Mouse (Mus musculus) G1E (cell line): ENCODE measurements around the gene Nars2. TPM values are rescaled to one million over a fixed set of nuclear protein-coding genes. Genes with fewer than 3 reads are reported as not detected.

ENCODE experiments used
- ATAC-seq: 2 replicates; pipeline ENCODE4 v1.8.0; 2016; ENCODE audit warnings: mild to moderate bottlenecking; ENCODE audit not compliant: insufficient number of reproducible peaks, poor library complexity, low FRiP score, severe bottlenecking; ENCODE audit errors: extremely low read depth
- DNase-seq: peaks from one replicate; pipeline ENCODE4 v3.0.0; 2012; ENCODE audit warnings: low spot score
- H3K27me3 ChIP-seq: 2 replicates; pipeline ENCODE4 v1.6.1; 2012; ENCODE audit warnings: mild to moderate bottlenecking, low read length, inconsistent platforms; ENCODE audit not compliant: insufficient read depth
- H3K36me3 ChIP-seq: replicated peaks from 2 replicates; pipeline ENCODE3; 2012; ENCODE audit warnings: mild to moderate bottlenecking, inconsistent platforms
- H3K4me1 ChIP-seq: 2 replicates; pipeline ENCODE4 v1.6.1; 2012; ENCODE audit warnings: low read depth, low read length, inconsistent platforms, mixed read lengths; ENCODE audit not compliant: insufficient read depth
- H3K4me3 ChIP-seq: 2 replicates; pipeline ENCODE4 v1.5.1; 2012; ENCODE audit warnings: low read depth, mild to moderate bottlenecking, inconsistent platforms, low read length, moderate library complexity, mixed read lengths
- H3K9me3 ChIP-seq: replicated peaks from 2 replicates; pipeline ENCODE4 v1.6.1; 2012; ENCODE audit warnings: inconsistent platforms
- CTCF ChIP-seq: IDR thresholded peaks from 2 replicates; pipeline ENCODE4 v1.5.1; 2012; ENCODE audit warnings: low read depth, low read length, inconsistent platforms, mixed read lengths
- GATA1 ChIP-seq: IDR thresholded peaks from 2 replicates; pipeline ENCODE4 v1.6.1; 2012; ENCODE audit warnings: borderline replicate concordance, low read length, inconsistent platforms, mixed read lengths
- GATA2 ChIP-seq: IDR thresholded peaks from 2 replicates; pipeline ENCODE4 v1.6.1; 2012; ENCODE audit warnings: low read depth, low read length, inconsistent platforms, borderline replicate concordance
- POLR2AphosphoS5 ChIP-seq: IDR thresholded peaks from 2 replicates; pipeline ENCODE4 v1.6.1; 2012; ENCODE audit warnings: low read depth, low read length, inconsistent platforms; ENCODE audit not compliant: insufficient replicate concordance
- TAL1 ChIP-seq: conservative IDR thresholded peaks from 2 replicates; pipeline ENCODE4 v1.6.1; 2012; ENCODE audit warnings: low read depth, low read length, inconsistent platforms, mixed read lengths
- polyA plus RNA-seq: library from polyadenylated mRNA; stranded (reverse); fragments of >175 nt; gene quantifications from 2 replicates; pipeline ENCODE4 v1.2.3, GENCODE M21; 2012
- total RNA-seq, 2 experiments: library from RNA; stranded (forward) in 1 of 2; stranded (reverse) in 1 of 2; fragments of 200-1000 nt in 1 of 2; fragments of >200 nt in 1 of 2; fragmentation: Nextera tagmentation in 1 of 2; gene quantifications; 2 replicates each; pipeline ENCODE4 v1.2.3; 2014 to 2017

Gene Nars2
- total and polyA plus RNA-seq, 3 experiments, result 9.8 to 45.6 (median 24.4) TPM

DNA sequence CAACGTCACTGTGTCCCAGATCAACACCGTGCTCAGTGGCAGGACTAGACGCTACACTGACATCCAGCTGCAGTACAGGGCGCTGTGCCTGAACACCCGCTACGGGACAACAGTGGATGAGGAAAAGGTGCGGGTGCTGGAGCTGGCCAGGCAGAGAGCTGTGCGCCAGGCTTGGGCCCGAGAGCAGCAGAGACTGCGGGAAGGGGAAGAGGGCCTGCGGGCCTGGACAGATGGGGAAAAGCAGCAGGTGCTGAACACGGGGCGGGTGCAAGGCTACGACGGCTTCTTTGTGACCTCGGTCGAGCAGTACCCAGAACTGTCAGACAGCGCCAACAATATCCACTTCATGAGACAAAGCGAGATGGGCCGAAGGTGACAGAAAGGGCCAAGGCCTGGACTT, 45.1 kb upstream of the Nars2 start:
- Histone ChIP-seq H3K36me3 (no peaks in the 10 kb centered on the region), H3K9me3 (no peaks in the 10 kb centered on the region), H3K27me3 (peaks cover 14% of the 10 kb centered on the region), H3K4me1 (no peaks in the 10 kb centered on the region), H3K4me3 (no peak overlapping the region)
- TF ChIP-seq POLR2AphosphoS5, result no peak
- no peak for TF ChIP-seq GATA1
- no peak for TF ChIP-seq TAL1
- TF ChIP-seq CTCF, result no peak
- TF ChIP-seq GATA2, result no peak
- no peak for ATAC-seq
- DNase-seq, result no peak

- peaks cover 20% of the 10 kb centered on the region for H3K27me3 ChIP-seq
- ATAC-seq, result no peak
- no peak overlapping the region for H3K4me3 ChIP-seq
- TF ChIP-seq CTCF (no peak), GATA2 (no peak), TAL1 (no peak), POLR2AphosphoS5 (no peak), GATA1 (no peak)
- no peaks in the 10 kb centered on the region for H3K36me3 ChIP-seq
- H3K9me3 ChIP-seq, result no peaks in the 10 kb centered on the region
- DNase-seq, result no peak
- no peaks in the 10 kb centered on the region for H3K4me1 ChIP-seq
Measured at GRCm38 (mm10) chr7:96907971-96908680, 43.2 kb upstream of the Nars2 start.

GRCm38 (mm10) chr7:96909856-96910255, 41.4 kb upstream of the Nars2 start:
- TF ChIP-seq TAL1 (no peak), CTCF (no peak), GATA1 (no peak), GATA2 (no peak), POLR2AphosphoS5 (no peak)
- Histone ChIP-seq H3K4me3 (no peak overlapping the region), H3K9me3 (no peaks in the 10 kb centered on the region), H3K27me3 (peaks cover 17% of the 10 kb centered on the region), H3K4me1 (no peaks in the 10 kb centered on the region), H3K36me3 (no peaks in the 10 kb centered on the region)
- ATAC-seq (no peak), DNase-seq (no peak)

DNA sequence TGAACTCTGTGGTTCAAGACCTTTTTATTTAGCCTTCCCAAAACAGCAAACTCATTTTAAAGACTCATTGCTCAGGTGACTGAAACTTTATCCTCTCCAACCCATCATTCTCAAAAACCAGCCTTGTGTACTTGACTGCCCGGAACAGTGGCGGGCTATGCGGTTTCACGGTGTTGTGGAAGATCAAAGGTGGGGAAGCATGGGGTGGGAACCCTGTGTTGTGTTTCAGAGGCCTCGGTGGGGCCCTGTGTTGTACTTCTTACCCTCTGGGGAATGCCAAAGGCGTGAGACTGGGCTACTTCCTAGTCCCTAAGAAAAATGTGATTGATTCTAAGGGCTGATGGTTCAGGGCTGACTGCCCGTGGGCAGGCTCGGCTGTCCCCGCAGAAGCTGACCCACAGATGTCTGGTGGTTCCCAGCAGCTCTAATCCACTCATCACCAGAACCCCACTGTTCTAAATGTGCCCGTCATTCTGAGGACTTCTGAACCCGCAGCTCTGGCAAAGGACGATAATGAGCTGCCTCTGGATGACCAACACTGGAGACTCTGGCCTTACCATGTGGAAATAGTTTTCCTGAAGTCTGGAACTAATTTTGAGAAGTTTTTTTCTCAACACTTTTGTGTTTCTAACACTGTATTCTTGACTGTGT, 40.9 kb upstream of the Nars2 start:
- no peak for ATAC-seq
- H3K27me3 ChIP-seq, result peaks cover 15% of the 10 kb centered on the region
- H3K36me3 ChIP-seq, result no peaks in the 10 kb centered on the region
- H3K4me3 ChIP-seq, result no peak overlapping the region
- TF ChIP-seq GATA1, result no peak
- TF ChIP-seq GATA2, result no peak
- no peak for TF ChIP-seq TAL1
- no peak for TF ChIP-seq POLR2AphosphoS5
- H3K4me1 ChIP-seq, result no peaks in the 10 kb centered on the region
- H3K9me3 ChIP-seq, result no peaks in the 10 kb centered on the region
- DNase-seq, result no peak

- Histone ChIP-seq H3K9me3 (no peaks in the 10 kb centered on the region), H3K36me3 (no peaks in the 10 kb centered on the region), H3K4me3 (no peak overlapping the region), H3K4me1 (no peaks in the 10 kb centered on the region; the same call in 1 of the 2 replicates), H3K27me3 (peaks cover 14% of the 10 kb centered on the region)
- peak; percentile 52 for DNase-seq
- TF ChIP-seq TAL1, result no peak
- TF ChIP-seq CTCF, result peak; percentile 74
- peak; percentile 51; the same call in 1 of the 2 replicates for ATAC-seq
Measured at GRCm38 (mm10) chr7:96914031-96914430, 37.3 kb upstream of the Nars2 start.

DNA sequence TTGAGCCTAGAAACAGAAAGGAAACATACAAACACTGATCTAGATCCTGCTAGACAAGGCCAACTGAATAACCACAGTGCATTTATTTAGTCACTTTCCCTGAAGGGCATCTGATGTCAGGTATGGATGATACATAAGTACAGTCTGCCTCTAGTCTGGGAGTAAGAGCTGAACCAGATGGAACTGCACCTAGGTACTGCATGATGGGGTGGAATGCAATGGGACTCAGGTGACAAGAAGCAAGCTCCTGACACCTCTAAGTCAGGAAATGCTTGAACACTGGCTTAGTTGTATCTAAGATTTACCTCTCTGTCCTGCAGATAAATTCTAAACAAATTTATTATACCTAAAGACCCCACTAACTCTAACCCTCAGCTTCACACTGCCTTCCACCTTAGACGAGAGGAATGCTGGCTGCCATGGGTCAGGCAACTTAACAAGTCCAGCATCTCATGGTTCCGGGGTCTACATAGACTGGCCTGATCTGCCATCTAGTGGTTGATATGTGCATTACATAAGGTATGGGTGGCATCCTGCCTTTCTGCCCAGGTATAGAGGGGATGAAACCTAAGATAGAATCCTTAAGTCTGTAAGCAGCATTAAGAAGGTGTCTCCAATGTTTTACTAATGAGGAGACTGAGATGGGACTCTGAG, 35.7 kb upstream of the Nars2 start:
- no peaks in the 10 kb centered on the region; the same call in 1 of the 2 replicates for H3K4me1 ChIP-seq
- ATAC-seq, result peak; percentile 68; the same call in 1 of the 2 replicates
- no peak for TF ChIP-seq POLR2AphosphoS5
- TF ChIP-seq CTCF, result peak; percentile 87

More for the DNA sequence above, 35.7 kb upstream of the Nars2 start:
- Histone ChIP-seq H3K4me3 (no peak overlapping the region), H3K36me3 (no peaks in the 10 kb centered on the region), H3K9me3 (no peaks in the 10 kb centered on the region), H3K27me3 (peaks cover 18% of the 10 kb centered on the region)
- peak; percentile 24 for DNase-seq
